Mouse (Mus musculus) c-Kit-positive CD71-negative TER-119-negative erythroid progenitor cells, embryonic 14.5 days (primary cell): Measurements from ENCODE around the gene Abi1.
"Not testable (repeated sequence)": the region's sequence is repeated elsewhere in the genome, so short reads cannot be mapped to it uniquely, and the experiment has no call there.

ENCODE experiments used
- DNase-seq: peaks from one replicate; pipeline ENCODE4 v3.0.0-alpha.2; 2013; ENCODE audit warnings: low read depth

Gene Abi1

DNA sequence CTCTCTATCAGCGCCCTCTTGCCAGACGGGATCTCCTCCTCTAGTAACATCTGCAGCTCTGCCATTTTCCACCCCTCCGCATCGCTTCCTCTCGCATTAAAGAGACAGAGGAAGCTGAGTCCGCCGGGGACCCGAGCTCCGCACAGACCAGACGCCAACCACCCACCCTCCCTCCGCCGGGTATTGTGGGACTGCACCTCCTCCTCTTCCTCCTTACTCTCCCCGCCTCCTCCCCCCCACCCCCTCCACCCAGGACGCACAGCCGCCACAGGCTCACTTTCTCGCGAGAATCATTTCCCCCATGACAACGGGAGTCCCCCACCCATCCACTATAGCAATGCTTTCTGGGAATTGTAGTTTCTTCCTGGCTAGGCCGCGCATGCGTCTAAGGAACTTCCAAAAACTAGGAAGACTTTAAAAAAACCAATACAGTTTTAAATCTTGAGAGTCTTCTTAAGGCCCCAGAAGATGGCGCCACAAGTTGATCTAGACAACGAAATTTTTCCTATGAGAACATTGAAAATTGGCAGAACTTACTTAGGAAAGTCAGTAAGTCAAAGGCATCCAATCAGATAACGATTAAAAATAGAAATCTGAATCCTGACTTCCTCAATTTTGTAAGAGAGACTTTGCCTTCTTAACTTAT lies at the start of gene Abi1:
Gene Abi1, minus strand, starts transcription at position 241 of the 646 bp plus-strand sequence.
- peak; percentile 95 for DNase-seq

DNA sequence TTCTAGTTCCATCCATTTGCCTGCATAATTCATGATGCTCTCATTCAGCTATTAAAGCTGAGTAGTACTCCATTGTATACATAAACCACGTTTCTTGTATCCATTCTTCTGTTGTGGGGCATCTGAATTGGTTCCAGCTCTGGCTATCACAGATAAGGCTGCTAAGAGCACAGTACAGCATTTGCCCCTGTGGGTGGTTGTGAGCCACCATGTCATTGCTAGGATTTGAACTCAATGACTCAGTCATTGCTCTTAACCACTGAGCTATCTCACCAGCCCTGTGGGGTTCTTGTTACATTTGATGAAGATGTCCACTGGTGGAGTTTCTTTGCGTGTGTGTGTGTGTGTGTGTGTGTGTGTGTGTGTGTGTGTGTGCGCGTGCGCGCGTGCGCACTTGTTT lies 44.5 kb upstream of the Abi1 start:
- no peak for DNase-seq

DNA sequence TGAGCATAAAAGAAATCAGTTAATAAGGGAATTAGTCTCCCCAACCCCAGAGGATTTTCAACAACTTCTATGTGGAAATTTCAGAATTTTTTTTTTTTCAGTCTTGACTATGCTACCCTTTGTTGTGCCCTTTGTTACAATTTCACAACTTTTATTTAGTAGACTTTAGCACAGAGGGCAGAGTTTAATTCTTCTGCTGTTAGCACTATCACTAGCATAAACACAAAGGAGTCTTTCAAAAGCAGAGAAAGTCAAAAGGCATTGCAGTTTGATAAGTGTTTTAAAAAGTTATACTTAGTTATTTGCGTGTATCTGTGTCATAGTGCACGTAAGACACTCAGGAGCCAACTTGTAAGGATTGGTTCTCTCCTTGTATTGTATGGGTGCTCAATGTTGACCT lies 38.5 kb upstream of the Abi1 start:
- DNase-seq, result no peak

GRCm38 (mm10) chr2:23077693-23078092 lies 37.7 kb upstream of the Abi1 start:
- DNase-seq, result no peak

DNA sequence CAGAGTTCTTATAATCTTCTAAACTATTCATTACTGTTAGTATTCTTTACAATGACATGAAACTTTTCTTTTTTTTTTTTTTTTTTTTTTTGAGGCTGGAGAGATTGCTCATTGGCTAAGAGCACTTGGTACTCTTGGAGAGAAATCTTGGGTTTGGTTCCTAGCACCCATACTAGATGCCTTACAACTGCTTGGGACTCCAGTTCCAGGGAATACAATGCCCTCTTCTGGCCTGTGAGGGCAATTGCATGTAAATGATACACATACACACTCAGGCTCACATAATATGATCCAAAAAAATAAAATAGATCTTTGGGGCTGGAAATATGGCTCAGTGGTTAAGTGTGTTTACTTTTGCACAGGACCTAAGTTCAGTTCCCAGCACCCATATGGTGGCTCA lies 36.7 kb upstream of the Abi1 start:
- DNase-seq, result no peak

DNA sequence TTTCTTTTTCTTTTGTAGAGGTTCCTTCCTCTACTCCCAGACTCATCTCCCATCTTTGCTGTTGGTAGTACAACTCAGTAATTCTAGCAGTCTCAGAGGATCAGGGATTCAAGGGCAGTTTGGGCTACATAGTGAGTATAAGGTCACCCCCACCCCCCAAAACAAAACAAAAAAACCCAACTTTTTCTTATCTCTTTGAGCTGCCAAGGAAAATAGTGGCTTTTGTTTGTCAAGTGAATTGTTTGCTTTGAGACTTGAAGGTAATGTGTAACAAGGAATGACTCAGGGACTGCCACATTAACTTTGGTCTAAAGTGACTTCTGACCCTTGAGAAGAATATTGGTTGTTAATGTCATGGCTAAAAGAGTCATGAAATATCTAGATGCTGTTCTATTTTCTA lies 35.8 kb upstream of the Abi1 start:
- DNase-seq, result no peak

DNA sequence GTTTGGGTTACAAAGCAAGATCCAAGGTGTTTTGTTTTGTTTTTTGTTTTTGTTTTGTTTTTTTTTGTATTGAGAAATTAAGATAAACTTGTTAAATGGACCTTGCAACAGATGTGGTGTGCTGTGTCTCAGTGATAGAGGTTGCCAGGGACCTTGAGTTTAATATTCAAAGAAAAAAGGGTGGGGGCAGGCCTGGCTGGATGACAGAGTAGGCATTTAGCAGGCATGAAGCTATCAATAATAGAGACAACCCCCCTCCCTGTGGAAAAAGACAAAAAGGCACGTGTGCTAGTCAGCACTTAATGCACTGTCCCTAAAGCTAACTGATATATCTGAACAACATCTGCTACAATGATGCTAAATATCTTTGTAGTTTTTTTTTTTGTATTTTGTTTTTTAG lies 31.4 kb upstream of the Abi1 start:
- DNase-seq, result no peak

- no peak for DNase-seq
Observed at GRCm38 (mm10) chr2:23070491-23070890, 30.4 kb upstream of the Abi1 start.

DNA sequence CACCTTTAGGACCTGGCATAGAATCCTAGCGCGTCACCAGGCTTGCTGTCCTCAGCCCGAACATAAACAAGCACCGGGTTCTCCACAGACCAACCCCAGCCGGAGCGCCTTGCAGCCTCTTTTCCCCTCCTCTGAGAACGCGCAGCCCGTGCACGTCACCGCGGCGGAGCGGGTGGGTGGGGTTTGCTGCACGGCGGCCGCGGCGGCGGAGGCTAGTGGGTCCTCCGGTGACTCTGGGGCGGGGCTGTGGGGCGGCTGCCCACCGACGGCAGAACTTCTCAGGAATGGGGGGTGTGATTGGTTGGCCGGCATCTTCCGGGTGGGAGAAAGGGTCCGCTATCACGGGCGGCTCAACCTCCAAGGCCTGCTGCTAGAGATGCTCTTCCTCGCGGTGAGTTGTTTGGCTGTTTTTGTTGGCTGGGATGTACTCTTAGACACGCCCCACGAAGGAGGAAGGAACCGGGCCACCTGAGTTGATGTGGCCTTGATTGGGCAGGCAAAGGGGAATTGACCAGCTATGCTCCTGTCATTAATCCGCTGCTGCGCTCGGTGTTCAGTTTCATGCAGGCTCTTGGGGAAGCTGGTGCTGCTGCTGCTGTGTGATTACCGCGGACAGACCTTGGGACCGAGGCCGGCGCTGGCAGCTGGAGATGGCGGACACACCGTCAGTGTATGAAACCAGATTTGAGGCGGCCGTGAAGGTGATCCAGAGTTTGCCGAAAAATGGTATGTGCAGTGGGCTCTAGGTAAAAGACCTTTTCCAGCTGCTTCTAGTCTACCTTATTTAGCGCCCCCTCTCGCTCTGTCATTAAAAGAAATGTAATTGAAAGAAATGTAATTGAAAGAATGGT lies 29.1 kb upstream of the Abi1 start:
- peak; percentile 78 for DNase-seq

DNA sequence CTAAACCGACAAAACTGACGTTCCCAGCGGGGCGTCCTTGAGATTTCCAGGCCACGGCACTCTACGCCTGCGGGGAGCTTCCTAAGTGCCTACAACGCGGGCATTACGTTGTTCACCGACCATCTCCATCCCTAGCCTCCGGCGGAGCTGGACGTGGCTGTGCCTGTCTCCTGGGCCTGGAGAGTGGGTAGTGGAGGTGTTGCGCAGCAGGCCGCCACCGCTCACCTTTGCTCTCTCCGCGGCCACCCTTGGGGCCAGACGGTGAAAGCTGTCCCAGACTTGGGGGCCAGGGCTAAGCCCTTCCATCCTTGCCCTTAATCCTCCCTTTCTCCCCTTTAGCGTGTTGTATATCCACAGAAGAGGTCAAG lies 28.3 kb upstream of the Abi1 start:
- no peak for DNase-seq

GRCm38 (mm10) chr2:23067552-23068369 lies 27.7 kb upstream of the Abi1 start, which contains the start of gene Acbd5:
Gene Acbd5, plus strand, starts transcription at chr2:23068167.
- peak; percentile 94 for DNase-seq

DNA sequence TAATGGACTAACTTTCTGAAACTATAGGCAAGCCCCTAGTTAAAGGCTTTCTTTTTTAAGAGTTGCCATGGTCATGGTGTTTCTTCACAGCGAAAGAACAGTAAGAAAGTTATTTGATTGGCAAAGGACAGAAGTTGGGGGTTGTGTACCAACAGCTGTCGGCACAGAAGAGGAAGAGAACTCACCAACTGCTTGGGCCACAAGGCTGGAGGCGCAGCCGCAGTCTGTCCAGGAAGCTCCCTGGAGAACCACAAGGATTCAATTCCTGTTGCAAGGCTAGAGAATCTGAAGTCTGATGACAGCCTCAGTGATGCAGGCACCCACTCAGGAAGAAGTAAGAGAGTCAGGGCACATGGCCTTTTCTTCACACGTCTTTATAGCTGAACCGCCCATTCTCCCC lies 12.5 kb upstream of the Abi1 start:
- DNase-seq, result peak; percentile 22

GRCm38 (mm10) chr2:23051890-23052289 lies 11.8 kb upstream of the Abi1 start:
- no peak for DNase-seq

DNA sequence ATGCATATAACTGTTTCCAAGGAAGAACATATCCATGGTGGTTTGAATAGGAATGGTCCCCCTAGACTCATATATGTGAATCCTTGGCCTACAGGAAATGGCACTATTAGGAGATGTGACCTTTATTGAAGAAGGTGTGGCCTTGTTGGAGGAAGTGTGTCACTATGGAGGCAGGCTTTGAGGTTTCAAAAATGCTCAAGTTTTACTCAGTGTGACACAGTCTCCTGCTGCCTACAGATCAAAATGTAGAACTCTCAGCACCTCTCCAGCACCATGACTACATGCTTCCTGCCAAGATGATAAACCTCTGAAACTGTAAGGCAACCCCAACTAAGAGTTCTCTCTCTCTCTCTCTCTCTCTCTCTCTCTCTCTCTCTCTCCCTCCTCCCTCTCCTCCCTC lies 8.0 kb upstream of the Abi1 start:
- no peak for DNase-seq

GRCm38 (mm10) chr2:23045703-23046102 lies 5.7 kb upstream of the Abi1 start:
- DNase-seq, result no peak

GRCm38 (mm10) chr2:23042189-23042588 lies 2.1 kb upstream of the Abi1 start:
- DNase-seq, result no peak

DNA sequence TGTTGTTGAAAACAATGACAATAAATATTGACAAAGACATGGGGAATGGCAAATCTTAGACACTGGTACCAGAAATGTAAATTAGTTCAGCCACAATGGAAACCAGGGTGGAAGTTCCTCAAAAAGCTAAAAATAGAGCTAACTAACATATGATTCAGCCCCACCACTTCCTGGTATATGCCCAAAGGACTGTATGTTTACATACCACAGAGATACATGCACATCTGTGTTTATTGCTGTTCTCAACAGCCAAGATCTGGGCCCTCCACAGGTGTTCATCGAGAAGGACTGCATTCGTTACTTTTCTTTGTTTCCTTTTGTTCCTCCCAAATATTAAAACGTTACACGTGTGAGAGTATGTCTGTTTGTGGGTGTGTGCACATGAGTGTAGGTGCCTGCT lies 1.4 kb upstream of the Abi1 start:
- peak; percentile 44 for DNase-seq

DNA sequence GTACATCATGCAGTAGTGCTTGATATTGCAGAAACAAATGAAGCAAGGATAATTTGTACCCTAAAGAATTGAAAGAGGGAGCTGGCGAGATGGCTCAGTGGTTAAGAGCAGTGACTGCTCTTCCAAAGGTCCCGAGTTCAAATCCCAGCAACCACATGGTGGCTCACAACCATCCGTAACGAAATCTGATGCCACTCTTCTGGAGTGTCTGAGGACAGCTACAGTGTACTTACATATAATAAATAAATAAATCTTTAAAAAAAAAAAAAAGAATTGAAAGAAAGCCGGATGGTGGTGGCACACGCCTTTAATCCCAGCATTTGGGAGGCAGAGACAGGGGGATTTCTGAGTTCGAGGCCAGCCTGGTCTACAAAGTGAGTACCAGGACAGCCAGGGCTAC lies 649 bp upstream of the Abi1 start:
- DNase-seq, result not testable (repeated sequence)

GRCm38 (mm10) chr2:23039082-23040000 lies 700 bp downstream of the Abi1 start:
- no peak for DNase-seq

DNA sequence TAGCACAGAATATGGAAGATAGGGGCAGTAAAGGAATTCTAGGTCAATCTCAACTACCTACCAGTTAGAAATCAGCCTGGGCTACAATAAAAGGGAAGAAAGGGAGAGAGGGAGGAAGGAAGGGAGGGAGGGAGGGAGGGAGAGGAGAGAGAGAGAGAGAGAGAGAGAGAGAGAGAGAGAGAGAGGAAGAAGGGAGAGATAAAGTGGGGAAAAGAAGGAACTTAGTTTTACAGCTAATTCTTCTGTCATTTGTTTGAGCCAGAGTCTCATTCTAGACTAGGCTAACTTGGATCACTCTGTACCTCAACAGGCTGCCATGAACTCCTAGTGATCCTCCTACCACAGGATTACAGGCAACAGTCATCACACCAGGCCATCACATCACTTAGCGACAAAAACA lies 4.6 kb downstream of the Abi1 start:
- no peak for DNase-seq

DNA sequence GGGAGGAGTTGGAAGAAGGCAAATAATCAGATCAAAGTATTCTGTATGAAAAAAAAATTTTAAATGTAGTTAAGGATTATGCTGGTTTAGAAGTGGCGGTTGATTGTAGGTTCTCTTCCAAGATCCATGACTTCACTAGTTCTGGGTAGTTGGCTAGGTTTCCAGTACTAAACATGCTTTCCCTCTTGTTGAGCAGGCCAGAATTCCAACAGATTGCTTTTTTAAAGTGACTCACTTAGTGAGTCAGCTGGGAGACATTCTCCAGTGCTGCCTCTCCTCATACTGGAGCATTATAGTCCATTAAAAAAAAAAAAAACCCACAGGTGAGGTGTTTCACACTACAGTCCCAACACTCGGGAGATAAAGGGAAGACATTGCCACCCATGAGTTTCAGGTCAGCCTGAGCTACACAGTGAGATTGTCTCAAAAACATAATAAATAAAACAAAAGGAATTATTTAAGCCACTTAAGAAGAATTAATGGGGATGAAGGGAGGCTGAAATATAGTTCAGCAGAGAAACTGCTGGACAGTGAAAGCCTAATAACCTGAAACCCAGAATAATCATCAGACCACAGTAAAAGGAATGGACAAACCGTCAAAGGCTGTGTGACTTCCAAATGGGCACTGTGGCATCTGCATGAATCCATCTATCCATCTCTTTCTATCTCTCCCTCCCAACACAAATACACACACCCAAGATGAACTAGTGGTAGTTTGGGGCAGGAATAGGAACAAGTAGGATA lies 5.2 kb downstream of the Abi1 start:
- DNase-seq, result no peak
